Mouse (Mus musculus) CH12.LX (cell line): ENCODE data around the gene Noto. TPM values are rescaled to one million over a fixed set of nuclear protein-coding genes. Genes with fewer than 3 reads are reported as not detected.

Source experiments
- DNase-seq: peaks from one replicate; pipeline ENCODE4 v3.0.0-alpha.2; 2013; ENCODE audit errors: extremely low read depth
- H3K27ac ChIP-seq: 2 replicates; pipeline ENCODE4 v1.5.1; 2012; ENCODE audit warnings: low read depth, mild to moderate bottlenecking, control low read depth, moderate library complexity; ENCODE audit not compliant: insufficient read depth
- H3K27me3 ChIP-seq: replicated peaks from 2 replicates; pipeline ENCODE3; 2012; ENCODE audit warnings: inconsistent platforms
- H3K36me3 ChIP-seq, 2 experiments: replicated peaks in 1 of 2; 2 replicates each; pipeline versions ENCODE3 to v1.6.1; 2012; ENCODE audit warnings: inconsistent platforms in 1 of 2, low read length in 1 of 2, mild to moderate bottlenecking in 1 of 2, mixed read lengths in 1 of 2, moderate library complexity in 1 of 2; ENCODE audit not compliant: control insufficient read depth in 1 of 2, insufficient read depth in 1 of 2
- H3K4me1 ChIP-seq, 2 experiments: 2 replicates each; pipeline ENCODE4 v1.6.1; 2012; ENCODE audit warnings: inconsistent platforms in 1 of 2, moderate library complexity in 1 of 2; ENCODE audit not compliant: insufficient read depth in 2 of 2, control insufficient read depth in 1 of 2
- H3K4me2 ChIP-seq: 2 replicates; pipeline ENCODE4 v1.6.1; 2012; ENCODE audit warnings: low read depth, mild to moderate bottlenecking, control low read depth; ENCODE audit not compliant: poor library complexity, insufficient read depth, severe bottlenecking
- H3K4me3 ChIP-seq, 3 experiments: fragments of 150-350 bp in 1 of 3; sonication (generic) in 1 of 3; replicated peaks in 1 of 3; 2 replicates each; pipeline versions ENCODE3 to v1.5.1; 2011 to 2012; ENCODE audit warnings: low read depth in 2 of 3, low read length in 2 of 3, mild to moderate bottlenecking in 2 of 3, moderate library complexity in 2 of 3, control low read depth in 1 of 3, improper control_type of control experiment in 1 of 3, inconsistent platforms in 1 of 3, mixed read lengths in 1 of 3; ENCODE audit not compliant: poor library complexity in 1 of 3
- H3K79me2 ChIP-seq: replicated peaks from 2 replicates; pipeline ENCODE4 v1.6.1; 2012; ENCODE audit warnings: mild to moderate bottlenecking, moderate library complexity; ENCODE audit not compliant: control insufficient read depth, poor library complexity, insufficient read depth, severe bottlenecking; ENCODE audit errors: extremely low read depth
- H3K9ac ChIP-seq: 2 replicates; pipeline ENCODE4 v1.6.1; 2012; ENCODE audit warnings: low read depth, mild to moderate bottlenecking, control low read depth, moderate library complexity; ENCODE audit not compliant: insufficient read depth
- H3K9me3 ChIP-seq: replicated peaks from 2 replicates; pipeline ENCODE3; 2012; ENCODE audit warnings: low read length, inconsistent platforms, mixed read lengths
- BHLHE40 ChIP-seq: IDR thresholded peaks from 2 replicates; pipeline ENCODE4 v1.6.1; 2011; ENCODE audit warnings: mild to moderate bottlenecking, low read depth, low read length, improper control_type of control experiment
- CHD1 ChIP-seq: IDR thresholded peaks from 2 replicates; pipeline ENCODE4 v1.6.1; 2012; ENCODE audit warnings: low read depth, low read length, improper control_type of control experiment, inconsistent platforms
- CTCF ChIP-seq, 2 experiments: IDR thresholded peaks in 1 of 2; conservative IDR thresholded peaks in 1 of 2; 2 replicates each; pipeline ENCODE4 v1.5.1; 2011 to 2012; ENCODE audit warnings: low read depth in 2 of 2, low read length in 2 of 2, improper control_type of control experiment in 1 of 2, inconsistent platforms in 1 of 2, mild to moderate bottlenecking in 1 of 2, moderate library complexity in 1 of 2
- EP300 ChIP-seq: IDR thresholded peaks from 2 replicates; pipeline ENCODE4 v1.6.1; 2011; ENCODE audit warnings: low read length, improper control_type of control experiment
- ETS1 ChIP-seq: conservative IDR thresholded peaks from 2 replicates; pipeline ENCODE4 v1.6.1; 2012; ENCODE audit warnings: low read depth, mild to moderate bottlenecking, inconsistent platforms, low read length, improper control_type of control experiment, moderate library complexity
- HCFC1 ChIP-seq: IDR thresholded peaks from 2 replicates; pipeline ENCODE4 v1.6.1; 2012; ENCODE audit warnings: low read depth, mild to moderate bottlenecking, inconsistent platforms, low read length, improper control_type of control experiment
- JUND ChIP-seq: conservative IDR thresholded peaks from 2 replicates; pipeline ENCODE4 v1.6.1; 2011; ENCODE audit warnings: low read depth, low read length, improper control_type of control experiment
- MAZ ChIP-seq: IDR thresholded peaks from 2 replicates; pipeline ENCODE4 v1.6.1; 2012; ENCODE audit warnings: low read depth, mild to moderate bottlenecking, inconsistent platforms, low read length, improper control_type of control experiment, moderate library complexity
- MXI1 ChIP-seq: IDR thresholded peaks from 2 replicates; pipeline ENCODE4 v1.6.1; 2011; ENCODE audit warnings: mild to moderate bottlenecking, low read depth, low read length, improper control_type of control experiment
- NELFE ChIP-seq: IDR thresholded peaks from 2 replicates; pipeline ENCODE4 v1.6.1; 2011; ENCODE audit warnings: low read depth, low read length, improper control_type of control experiment
- NRF1 ChIP-seq: IDR thresholded peaks from 2 replicates; pipeline ENCODE4 v1.6.1; 2014; ENCODE audit warnings: low read depth, mild to moderate bottlenecking, inconsistent platforms, low read length, improper control_type of control experiment, moderate library complexity
- PAX5 ChIP-seq: IDR thresholded peaks from 2 replicates; pipeline ENCODE4 v1.6.1; 2012; ENCODE audit warnings: low read length, inconsistent platforms, mixed read lengths
- POLR2AphosphoS2 ChIP-seq: IDR thresholded peaks from 2 replicates; pipeline ENCODE4 v1.6.1; 2011; ENCODE audit warnings: low read depth, low read length, improper control_type of control experiment
- RAD21 ChIP-seq: IDR thresholded peaks from 2 replicates; pipeline ENCODE4 v1.6.1; 2011; ENCODE audit warnings: low read depth, mild to moderate bottlenecking, low read length, improper control_type of control experiment, moderate library complexity
- RCOR1 ChIP-seq: conservative IDR thresholded peaks from 2 replicates; pipeline ENCODE4 v1.6.1; 2012; ENCODE audit warnings: low read depth, mild to moderate bottlenecking, inconsistent platforms, low read length, improper control_type of control experiment
- SIN3A ChIP-seq: IDR thresholded peaks from 2 replicates; pipeline ENCODE4 v1.6.1; 2012; ENCODE audit warnings: low read length, improper control_type of control experiment, inconsistent platforms
- SMC3 ChIP-seq: IDR thresholded peaks from 2 replicates; pipeline ENCODE4 v1.6.1; 2011; ENCODE audit warnings: low read depth, low read length, improper control_type of control experiment
- TBP ChIP-seq: conservative IDR thresholded peaks from 2 replicates; pipeline ENCODE4 v1.6.1; 2011; ENCODE audit warnings: low read depth, low read length, improper control_type of control experiment
- USF1 ChIP-seq: IDR thresholded peaks from 2 replicates; pipeline ENCODE4 v1.6.1; 2014; ENCODE audit warnings: low read depth, mild to moderate bottlenecking, inconsistent platforms, low read length, improper control_type of control experiment
- USF2 ChIP-seq: conservative IDR thresholded peaks from 2 replicates; pipeline ENCODE4 v1.6.1; 2011; ENCODE audit warnings: low read depth, low read length, improper control_type of control experiment
- ZC3H11A ChIP-seq: IDR thresholded peaks from 2 replicates; pipeline ENCODE4 v1.6.1; 2012; ENCODE audit warnings: low read depth, mild to moderate bottlenecking, inconsistent platforms, low read length, improper control_type of control experiment
- ZKSCAN1 ChIP-seq: IDR thresholded peaks from 2 replicates; pipeline ENCODE4 v1.6.1; 2012; ENCODE audit warnings: low read depth, inconsistent platforms, low read length, improper control_type of control experiment, borderline replicate concordance
- dilution Hi-C: fragments of 300-500 bp; cut with MboI; formaldehyde crosslinking; loops from 2 replicates; pipeline ENCODE4 v1.14.3; 2020; ENCODE audit warnings: low sequenced_read_pairs; ENCODE audit not compliant: extremely low pct_unique_long_range_greater_than_20kb, extremely low pct_ligation_motif_present
- in situ Hi-C: fragments of 300-500 bp; cut with MboI; formaldehyde crosslinking; loops from 3 replicates; pipeline ENCODE4 v1.14.3; 2019; ENCODE audit warnings: low sequenced_read_pairs, low pct_ligation_motif_present, low pct_unique_long_range_greater_than_20kb, mixed read lengths
- polyA plus RNA-seq: library from polyadenylated mRNA; unstranded; fragments of >175 nt; gene quantifications from 2 replicates; pipeline ENCODE4 v1.2.1, GENCODE M21; 2012; ENCODE audit warnings: low read depth; ENCODE audit not compliant: insufficient read length
- total RNA-seq, 2 experiments: library from RNA; depleted of rRNA; stranded (reverse); fragments of 300-350 nt in 1 of 2; fragments of >200 nt in 1 of 2; gene quantifications; 2 replicates each; pipeline ENCODE4 v1.2.3; 2012 to 2014

The Noto gene
- total and polyA plus RNA-seq, 3 experiments, result not detected

GRCm38 (mm10) chr6:85374734-85375114, 49.0 kb upstream of the Noto start:
- Histone ChIP-seq H3K9ac (no peak overlapping the region), H3K4me3 (peak overlapping the region; percentile 23 to 57 (median 32)), H3K27me3 (peaks cover 82% of the 10 kb centered on the region), H3K4me2 (peak overlapping the region; percentile 79), H3K36me3 (no peaks in the 10 kb centered on the region), H3K27ac (no peak overlapping the region), H3K4me1 (peaks cover 3 to 8% of the 10 kb centered on the region in 2 experiments), H3K79me2 (no peaks in the 10 kb centered on the region), H3K9me3 (no peaks in the 10 kb centered on the region)
- dilution Hi-C loops (no loop called here), in situ Hi-C loops (no loop called here)
- TF ChIP-seq CTCF (conservative IDR thresholded peaks at IDR 0.05 in 1 of 2, IDR thresholded peaks at IDR 0.05 in 1 of 2; ENCODE audit: low read depth in 2 of 2, low read length in 2 of 2) (no peak), BHLHE40 (no peak), ETS1 (no peak)
- peak; percentile 91 for DNase-seq

- H3K36me3 ChIP-seq, result no peaks in the 10 kb centered on the region
- TF ChIP-seq NRF1 (no peak), PAX5 (no peak), CHD1 (no peak), SMC3 (no peak), TBP (no peak)
- H3K27ac ChIP-seq, result no peak overlapping the region
- no peak for DNase-seq
- peaks cover 65% of the 10 kb centered on the region for H3K27me3 ChIP-seq
- H3K9me3 ChIP-seq, result no peaks in the 10 kb centered on the region
- no peak overlapping the region for H3K4me3 ChIP-seq
- H3K4me2 ChIP-seq, result no peak overlapping the region
- H3K4me1 ChIP-seq, result peaks cover 3 to 21% of the 10 kb centered on the region in 2 experiments
- in situ Hi-C loops, result no loop called here
- H3K79me2 ChIP-seq, result no peaks in the 10 kb centered on the region
- dilution Hi-C loops, result no loop called here
- no peak overlapping the region for H3K9ac ChIP-seq
Measured at GRCm38 (mm10) chr6:85377066-85377734, 46.5 kb upstream of the Noto start.

- in situ Hi-C loops (no loop called here), dilution Hi-C loops (no loop called here)
- Histone ChIP-seq H3K9me3 (no peaks in the 10 kb centered on the region), H3K27me3 (peaks cover 63% of the 10 kb centered on the region), H3K4me3 (no peak overlapping the region), H3K4me2 (no peak overlapping the region), H3K79me2 (no peaks in the 10 kb centered on the region), H3K27ac (no peak overlapping the region), H3K36me3 (no peaks in the 10 kb centered on the region), H3K4me1 (peaks cover 3 to 21% of the 10 kb centered on the region in 2 experiments), H3K9ac (no peak overlapping the region)
- no peak for DNase-seq
- TF ChIP-seq RCOR1 (no peak), TBP (no peak), SMC3 (no peak), ZKSCAN1 (no peak), BHLHE40 (no peak), PAX5 (no peak), ZC3H11A (no peak), MXI1 (no peak), SIN3A (no peak), USF2 (no peak), NRF1 (no peak), HCFC1 (no peak), RAD21 (no peak), NELFE (no peak), JUND (no peak), CHD1 (no peak), USF1 (no peak), POLR2AphosphoS2 (no peak), MAZ (no peak), EP300 (no peak)
Measured at GRCm38 (mm10) chr6:85377876-85378275, 45.8 kb upstream of the Noto start.
